Mouse (Mus musculus) forebrain, postnatal 0 days (tissue): ENCODE measurements around the gene Iqcc. TPM values are rescaled to one million over a fixed set of nuclear protein-coding genes. Genes with fewer than 3 reads are reported as not detected.

Experiments
- ATAC-seq: fragments of 200-750 bp; cut with Nextera tagmentation; 2 replicates; pipeline ENCODE4 v1.8.0; 2017; ENCODE audit warnings: mild to moderate bottlenecking, moderate library complexity
- DNase-seq: peaks from one replicate; pipeline ENCODE4 v3.0.0-alpha.2; 2015
- H3K27ac ChIP-seq: fragments of 300-500 bp; sonication (generic); 2 replicates; pipeline ENCODE4 v1.5.1; 2014; ENCODE audit warnings: low read depth, mild to moderate bottlenecking, antibody characterized with exemption, low read length, moderate library complexity, mixed read lengths
- H3K27me3 ChIP-seq: fragments of 300-500 bp; sonication (generic); 2 replicates; pipeline ENCODE4 v1.6.1; 2014; ENCODE audit warnings: mild to moderate bottlenecking, low read length, mixed read lengths; ENCODE audit not compliant: insufficient read depth
- H3K36me3 ChIP-seq: fragments of 300-500 bp; sonication (generic); 2 replicates; pipeline ENCODE4 v1.6.1; 2014; ENCODE audit warnings: mild to moderate bottlenecking, moderate library complexity; ENCODE audit not compliant: insufficient read depth
- H3K4me1 ChIP-seq: fragments of 300-500 bp; sonication (generic); 2 replicates; pipeline ENCODE4 v1.6.1; 2014; ENCODE audit warnings: antibody characterized with exemption; ENCODE audit not compliant: insufficient read depth
- H3K4me2 ChIP-seq: fragments of 300-500 bp; sonication (generic); 2 replicates; pipeline ENCODE4 v1.6.1; 2014; ENCODE audit warnings: low read depth, mild to moderate bottlenecking, moderate library complexity
- H3K4me3 ChIP-seq: fragments of 300-500 bp; sonication (generic); 2 replicates; pipeline ENCODE4 v1.5.1; 2014; ENCODE audit warnings: low read depth, low read length, mixed read lengths
- H3K9ac ChIP-seq: fragments of 300-500 bp; sonication (generic); 2 replicates; pipeline ENCODE4 v1.6.1; 2014; ENCODE audit warnings: mild to moderate bottlenecking
- H3K9me3 ChIP-seq: fragments of 300-500 bp; sonication (generic); 2 replicates; pipeline ENCODE4 v1.6.1; 2016; ENCODE audit warnings: low read length
- CTCF ChIP-seq: sonication (generic); IDR thresholded peaks from 2 replicates; pipeline ENCODE4 v1.5.1; 2016; ENCODE audit warnings: antibody characterized with exemption, control low read depth, low read depth
- WGBS: fragments of 180-500 bp; shearing (Covaris S2); extraction: QIAGEN DNeasy Blood & Tissue Kit; methylation state at CpG from one replicate; pipeline ENCODE4 v1.1.7; 2014; 5-methylcytosine and 5-hydroxymethylcytosine counted together
- polyA plus RNA-seq: library from polyadenylated mRNA; unstranded; fragments of >200 nt; fragmentation: Nextera tagmentation; extraction: Ambion mirVana; gene quantifications from 2 replicates; pipeline ENCODE4 v1.2.1, GENCODE M21; 2015
- total RNA-seq: library from RNA; depleted of rRNA; stranded (reverse); fragments of >200 nt; gene quantifications from 2 replicates; pipeline ENCODE4 v1.2.3, GENCODE M21; 2014; rRNA removed

Gene Iqcc
- total and polyA plus RNA-seq, 2 experiments from 2014 or later, result 21.4 to 25.9 TPM

- ATAC-seq, result no peak
- 97% methylated on average over 4 of the region's 4 CpGs for WGBS
Measured at GRCm38 (mm10) chr4:129573093-129573370, 45.9 kb downstream of the Iqcc start.

DNA sequence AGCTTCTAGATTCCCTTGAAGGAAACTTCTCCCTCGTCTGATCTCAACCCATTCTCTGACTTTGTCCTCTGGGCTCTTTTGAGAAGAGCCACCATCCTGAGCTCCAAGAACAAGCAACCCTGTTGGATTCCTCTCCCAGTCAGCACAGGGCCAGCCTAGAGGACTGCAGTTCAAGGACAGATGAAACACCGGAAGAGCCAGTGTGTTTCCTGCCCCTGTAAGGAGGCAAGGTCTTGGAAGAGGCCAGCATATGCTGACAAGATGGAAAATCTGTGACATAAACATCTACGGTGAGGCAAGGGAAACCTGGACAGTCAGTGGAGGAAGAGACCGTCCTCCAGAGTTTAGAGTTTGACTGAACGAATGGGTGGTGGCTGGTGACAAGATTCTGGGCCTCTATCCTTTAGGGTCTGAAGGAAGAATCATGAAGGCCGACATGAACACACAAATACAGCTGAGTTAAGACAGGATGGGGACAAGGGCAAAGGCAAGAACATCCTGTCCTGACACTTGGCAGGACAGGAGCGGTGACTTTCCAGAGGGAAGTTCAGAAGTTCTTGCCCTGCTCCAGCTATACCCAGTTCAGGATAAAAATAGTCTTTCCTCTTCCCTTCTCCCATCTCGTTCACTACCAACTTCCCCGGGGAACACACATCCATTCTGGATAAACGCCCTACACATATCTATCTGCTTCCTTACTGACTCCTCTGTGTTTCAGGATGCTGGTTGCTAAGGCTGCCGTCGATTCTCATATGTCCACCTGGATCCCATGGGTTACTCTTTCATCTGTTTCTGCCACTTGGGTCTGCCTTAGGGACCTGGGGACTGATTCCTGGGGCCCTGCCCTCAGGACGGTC lies 46.4 kb downstream of the Iqcc start:
- Histone ChIP-seq H3K27ac (no peak overlapping the region), H3K4me1 (no peaks in the 10 kb centered on the region), H3K4me3 (no peak overlapping the region), H3K4me2 (no peak overlapping the region), H3K9me3 (no peaks in the 10 kb centered on the region), H3K36me3 (no peaks in the 10 kb centered on the region), H3K27me3 (no peaks in the 10 kb centered on the region), H3K9ac (no peak overlapping the region)
- 86% methylated on average over 13 of the region's 13 CpGs for WGBS
- TF ChIP-seq CTCF, result no peak
- DNase-seq (no peak), ATAC-seq (no peak)

More at GRCm38 (mm10) chr4:129573093-129573370, 45.9 kb downstream of the Iqcc start:
- Histone ChIP-seq H3K4me3 (no peak overlapping the region), H3K36me3 (no peaks in the 10 kb centered on the region), H3K27me3 (no peaks in the 10 kb centered on the region), H3K4me2 (no peak overlapping the region), H3K9me3 (no peaks in the 10 kb centered on the region), H3K4me1 (no peaks in the 10 kb centered on the region), H3K27ac (no peak overlapping the region), H3K9ac (no peak overlapping the region)
- TF ChIP-seq CTCF, result no peak
- DNase-seq, result no peak

DNA sequence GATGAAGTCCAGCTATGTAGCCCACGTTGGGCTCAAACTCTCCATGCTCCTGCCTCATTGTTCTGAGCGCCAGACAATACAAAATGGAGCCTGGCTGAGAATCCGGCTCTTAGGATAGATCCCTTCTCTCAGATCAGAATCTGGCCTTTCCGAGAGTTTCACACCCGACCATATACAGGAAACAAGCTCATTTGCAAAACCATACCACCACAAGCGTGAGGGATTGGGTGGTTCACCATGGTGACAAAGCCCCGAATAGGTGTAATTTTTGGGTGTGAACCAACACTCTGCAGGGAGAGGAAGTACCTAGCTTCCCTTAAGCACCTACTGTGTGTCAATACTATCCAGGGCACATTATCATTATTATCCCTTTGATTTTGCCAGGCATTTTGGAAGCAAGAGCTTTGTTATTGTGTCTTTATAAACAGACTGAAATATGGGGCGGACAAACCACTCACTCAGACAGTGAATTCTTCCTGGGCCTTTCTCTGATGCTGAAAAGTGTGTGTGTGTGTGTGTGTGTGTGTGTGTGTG lies 47.3 kb downstream of the Iqcc start:
- no peaks in the 10 kb centered on the region for H3K4me1 ChIP-seq
- H3K36me3 ChIP-seq, result no peaks in the 10 kb centered on the region
- H3K4me3 ChIP-seq, result no peak overlapping the region
- TF ChIP-seq CTCF, result no peak
- no peak for DNase-seq
- H3K4me2 ChIP-seq, result no peak overlapping the region
- H3K9ac ChIP-seq, result no peak overlapping the region
- H3K27ac ChIP-seq, result no peak overlapping the region
- 71% methylated on average over 8 of the region's 8 CpGs for WGBS
- ATAC-seq, result no peak
- H3K27me3 ChIP-seq, result no peaks in the 10 kb centered on the region
- H3K9me3 ChIP-seq, result no peaks in the 10 kb centered on the region

DNA sequence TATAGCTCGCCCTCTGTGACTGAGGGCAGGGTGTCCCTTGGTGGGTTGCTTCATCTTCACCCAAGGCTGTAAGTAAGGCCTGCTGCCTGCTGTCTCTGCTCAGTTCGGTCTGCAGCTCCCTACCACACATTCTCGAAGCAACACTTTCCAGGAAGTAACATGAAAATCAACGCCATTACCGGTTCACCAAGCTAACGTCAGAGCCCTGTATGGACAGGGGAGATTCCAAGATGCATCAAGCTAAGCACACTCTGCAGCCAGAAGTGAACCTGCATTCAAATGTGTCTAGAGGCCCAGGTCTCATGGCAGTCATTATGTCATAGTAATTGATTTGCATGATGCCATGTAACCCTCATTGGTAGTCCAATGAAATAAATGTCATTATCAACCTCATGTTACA lies 48.9 kb downstream of the Iqcc start:
- WGBS, result 90% methylated on average over 6 of the region's 6 CpGs
- no peaks in the 10 kb centered on the region for H3K36me3 ChIP-seq

DNA sequence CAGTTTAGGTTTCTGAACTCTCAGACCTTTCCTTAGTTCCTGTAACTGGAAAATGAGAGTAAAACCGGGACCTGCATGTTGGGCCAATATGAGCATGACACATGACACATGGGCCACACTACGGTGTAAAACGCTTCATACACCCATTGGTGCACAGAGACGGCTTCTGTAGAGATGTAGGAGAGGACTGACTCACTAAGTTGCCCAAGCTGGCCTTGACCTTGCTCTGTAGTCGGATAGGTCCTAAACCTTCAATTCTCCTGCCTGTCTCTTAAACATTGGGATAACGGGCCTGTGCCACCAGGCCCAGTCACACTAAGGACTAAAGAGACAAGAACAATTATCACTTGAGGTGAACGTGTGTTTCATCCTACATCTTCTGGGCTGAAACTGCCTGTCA lies 50.5 kb downstream of the Iqcc start:
- H3K9ac ChIP-seq, result no peak overlapping the region
- no peaks in the 10 kb centered on the region for H3K9me3 ChIP-seq
- WGBS, result 92% methylated on average over 7 of the region's 7 CpGs
- ATAC-seq (no peak), DNase-seq (no peak)
- H3K27ac ChIP-seq, result no peak overlapping the region
- no peak overlapping the region for H3K4me3 ChIP-seq
- no peak for TF ChIP-seq CTCF
- H3K4me1 ChIP-seq, result no peaks in the 10 kb centered on the region
- H3K27me3 ChIP-seq, result no peaks in the 10 kb centered on the region
- H3K36me3 ChIP-seq, result no peaks in the 10 kb centered on the region
- H3K4me2 ChIP-seq, result no peak overlapping the region

More for the DNA sequence above, 48.9 kb downstream of the Iqcc start:
- H3K4me1 ChIP-seq, result no peaks in the 10 kb centered on the region
- no peaks in the 10 kb centered on the region for H3K9me3 ChIP-seq
- ATAC-seq, result no peak
- TF ChIP-seq CTCF, result no peak
- H3K4me2 ChIP-seq, result no peak overlapping the region
- no peak overlapping the region for H3K9ac ChIP-seq
- DNase-seq, result no peak
- no peaks in the 10 kb centered on the region for H3K27me3 ChIP-seq
- no peak overlapping the region for H3K4me3 ChIP-seq
- H3K27ac ChIP-seq, result no peak overlapping the region

DNA sequence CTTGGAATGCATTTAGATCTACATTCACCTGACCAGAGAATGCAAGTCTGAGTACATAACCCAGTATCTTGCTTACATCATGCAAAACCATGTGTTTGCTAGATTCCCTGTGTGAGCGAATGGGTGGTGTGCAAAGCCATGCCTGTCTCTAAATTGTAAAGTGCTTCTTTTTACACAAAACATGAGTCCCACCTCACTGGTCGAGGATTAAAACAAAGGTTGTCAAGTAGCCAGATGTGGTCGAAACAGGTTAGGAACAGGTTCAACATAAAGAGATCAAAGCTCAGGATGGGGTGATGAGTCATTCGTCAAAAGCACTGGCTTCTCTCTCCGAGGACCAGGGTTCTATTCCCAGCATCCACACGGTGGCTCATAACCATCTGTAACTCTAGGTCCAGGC lies 53.8 kb downstream of the Iqcc start:
- TF ChIP-seq CTCF, result no peak
- no peaks in the 10 kb centered on the region for H3K27me3 ChIP-seq
- WGBS, result 80% methylated on average over 6 of the region's 6 CpGs
- H3K4me2 ChIP-seq, result no peak overlapping the region
- DNase-seq (no peak), ATAC-seq (no peak)
- H3K9ac ChIP-seq, result no peak overlapping the region
- no peaks in the 10 kb centered on the region for H3K36me3 ChIP-seq
- H3K27ac ChIP-seq, result no peak overlapping the region
- H3K4me3 ChIP-seq, result no peak overlapping the region
- no peaks in the 10 kb centered on the region for H3K4me1 ChIP-seq
- no peaks in the 10 kb centered on the region for H3K9me3 ChIP-seq

Other genes with a start within 250 kb of the Iqcc start
- 22.5 and 28.0 TPM in 2 replicates for gene Zbtb8a, start 241.0 kb downstream of the Iqcc start, total RNA-seq
- gene Zbtb8a, start 241.0 kb downstream of the Iqcc start, polyA plus RNA-seq, result 10.3 and 14.3 TPM in 2 replicates
- gene Zbtb8b, start 178.2 kb downstream of the Iqcc start, total RNA-seq, result 7.0 and 10.5 TPM in 2 replicates
- gene Zbtb8b, start 178.2 kb downstream of the Iqcc start, polyA plus RNA-seq, result 6.0 and 9.2 TPM in 2 replicates
- 57.0 and 61.6 TPM in 2 replicates for gene Bsdc1, start 157.5 kb downstream of the Iqcc start, total RNA-seq
- gene Bsdc1, start 157.5 kb downstream of the Iqcc start, polyA plus RNA-seq, result 25.6 and 28.4 TPM in 2 replicates
- 0.24 and 0.46 TPM in 2 replicates for gene Tssk3, start 128.1 kb downstream of the Iqcc start, total RNA-seq
- 0.62 and 0.98 TPM in 2 replicates for gene Tssk3, start 128.1 kb downstream of the Iqcc start, polyA plus RNA-seq
- 1.8 TPM in 1 of 2 replicates, not detected in the other for gene Fam229a, start 127.9 kb downstream of the Iqcc start, total RNA-seq
- 1.7 and 2.6 TPM in 2 replicates for gene Fam229a, start 127.9 kb downstream of the Iqcc start, polyA plus RNA-seq
- gene Marcksl1, start 105.5 kb downstream of the Iqcc start, total RNA-seq, result 1,946 and 1,960 TPM in 2 replicates
- gene Marcksl1, start 105.5 kb downstream of the Iqcc start, polyA plus RNA-seq, result 2,276 and 2,298 TPM in 2 replicates
- gene Hdac1, start 76.4 kb downstream of the Iqcc start, total RNA-seq, result 25.6 and 30.8 TPM in 2 replicates
- 47.3 and 50.7 TPM in 2 replicates for gene Hdac1, start 76.4 kb downstream of the Iqcc start, polyA plus RNA-seq
- 13.9 and 15.3 TPM in 2 replicates for gene Lck, start 45.5 kb downstream of the Iqcc start, total RNA-seq
- 14.9 and 17.0 TPM in 2 replicates for gene Lck, start 45.5 kb downstream of the Iqcc start, polyA plus RNA-seq
- not detected in 2 replicates for gene Fam167b, start 40.5 kb downstream of the Iqcc start, total RNA-seq
- 0.23 TPM in 1 of 2 replicates, not detected in the other for gene Fam167b, start 40.5 kb downstream of the Iqcc start, polyA plus RNA-seq
- gene Eif3i, start 18.5 kb downstream of the Iqcc start, total RNA-seq, result 255 and 301 TPM in 2 replicates
- 226 and 261 TPM in 2 replicates for gene Eif3i, start 18.5 kb downstream of the Iqcc start, polyA plus RNA-seq
- gene Tmem234, start 18.4 kb downstream of the Iqcc start, total RNA-seq, result 151 and 155 TPM in 2 replicates
- 215 and 218 TPM in 2 replicates for gene Tmem234, start 18.4 kb downstream of the Iqcc start, polyA plus RNA-seq
- 3.0 TPM in 1 of 2 replicates, not detected in the other for gene Dcdc2b, start 4.8 kb downstream of the Iqcc start, total RNA-seq
- gene Dcdc2b, start 4.8 kb downstream of the Iqcc start, polyA plus RNA-seq, result 3.6 and 4.5 TPM in 2 replicates
- 89.2 and 120 TPM in 2 replicates for gene Ccdc28b, start 4.8 kb upstream of the Iqcc start, total RNA-seq
- 144 and 146 TPM in 2 replicates for gene Ccdc28b, start 4.8 kb upstream of the Iqcc start, polyA plus RNA-seq
- gene Txlna, start 22.0 kb upstream of the Iqcc start, total RNA-seq, result 39.1 and 45.0 TPM in 2 replicates
- gene Txlna, start 22.0 kb upstream of the Iqcc start, polyA plus RNA-seq, result 22.4 and 28.4 TPM in 2 replicates
- gene Kpna6, start 53.7 kb upstream of the Iqcc start, total RNA-seq, result 52.8 and 60.5 TPM in 2 replicates
- 9.8 and 11.2 TPM in 2 replicates for gene Kpna6, start 53.7 kb upstream of the Iqcc start, polyA plus RNA-seq
- gene Tmem39b, start 77.7 kb upstream of the Iqcc start, total RNA-seq, result 17.2 and 23.0 TPM in 2 replicates
- gene Tmem39b, start 77.7 kb upstream of the Iqcc start, polyA plus RNA-seq, result 15.3 and 16.1 TPM in 2 replicates
- gene Khdrbs1, start 123.2 kb upstream of the Iqcc start, total RNA-seq, result 108 and 128 TPM in 2 replicates
- 90.5 and 105 TPM in 2 replicates for gene Khdrbs1, start 123.2 kb upstream of the Iqcc start, polyA plus RNA-seq
- 123 and 131 TPM in 2 replicates for gene Ptp4a2, start 192.1 kb upstream of the Iqcc start, total RNA-seq
- gene Ptp4a2, start 192.1 kb upstream of the Iqcc start, polyA plus RNA-seq, result 252 and 270 TPM in 2 replicates